Mouse (Mus musculus) heart, embryonic 15.5 days (tissue): Measurements from ENCODE around the gene Elk3. TPM values are rescaled to one million over a fixed set of nuclear protein-coding genes. Genes with fewer than 3 reads are reported as not detected.

Experiments used
- ATAC-seq: fragments of 200-750 bp; cut with Nextera tagmentation; replicated peaks from 2 replicates; pipeline ENCODE4 v1.8.0; 2017; ENCODE audit warnings: low read depth, moderate TSS enrichment; ENCODE audit not compliant: insufficient number of reproducible peaks, insufficient read depth, low FRiP score
- H3K27ac ChIP-seq: fragments of 300-500 bp; sonication (generic); 2 replicates; pipeline ENCODE4 v1.5.1; 2015; ENCODE audit warnings: mild to moderate bottlenecking, inconsistent platforms
- H3K27me3 ChIP-seq: fragments of 300-500 bp; sonication (generic); 2 replicates; pipeline ENCODE4 v1.6.1; 2015; ENCODE audit warnings: inconsistent platforms
- H3K36me3 ChIP-seq: fragments of 300-500 bp; sonication (generic); 2 replicates; pipeline ENCODE4 v1.6.1; 2015; ENCODE audit warnings: mild to moderate bottlenecking, inconsistent platforms
- H3K4me1 ChIP-seq: fragments of 300-500 bp; sonication (generic); replicated peaks from 2 replicates; pipeline ENCODE4 v1.6.1; 2015; ENCODE audit warnings: inconsistent platforms
- H3K4me2 ChIP-seq: fragments of 300-500 bp; sonication (generic); 2 replicates; pipeline ENCODE4 v1.6.1; 2015; ENCODE audit warnings: inconsistent platforms, mild to moderate bottlenecking, moderate library complexity
- H3K4me3 ChIP-seq: fragments of 300-500 bp; sonication (generic); 2 replicates; pipeline ENCODE4 v1.5.1; 2015; ENCODE audit warnings: mild to moderate bottlenecking, inconsistent platforms
- H3K9ac ChIP-seq: fragments of 300-500 bp; sonication (generic); 2 replicates; pipeline ENCODE4 v1.6.1; 2015; ENCODE audit warnings: mild to moderate bottlenecking, inconsistent platforms
- H3K9me3 ChIP-seq: fragments of 300-500 bp; sonication (generic); replicated peaks from 2 replicates; pipeline ENCODE4 v1.6.1; 2016; ENCODE audit warnings: inconsistent platforms
- WGBS: fragments of 180-500 bp; shearing (Covaris S2); methylation state at CpG from one replicate; pipeline ENCODE4 v1.1.7; 2015; ENCODE audit warnings: mixed read lengths; 5-methylcytosine and 5-hydroxymethylcytosine counted together
- polyA plus RNA-seq: library from polyadenylated mRNA; unstranded; fragments of >200 nt; fragmentation: Nextera tagmentation; extraction: Ambion mirVana; gene quantifications from 2 replicates; pipeline ENCODE4 v1.2.1, GENCODE M21; 2015

Elk3 gene
- polyA plus RNA-seq, 1 experiment from 2014 or later: 31.7 TPM

DNA sequence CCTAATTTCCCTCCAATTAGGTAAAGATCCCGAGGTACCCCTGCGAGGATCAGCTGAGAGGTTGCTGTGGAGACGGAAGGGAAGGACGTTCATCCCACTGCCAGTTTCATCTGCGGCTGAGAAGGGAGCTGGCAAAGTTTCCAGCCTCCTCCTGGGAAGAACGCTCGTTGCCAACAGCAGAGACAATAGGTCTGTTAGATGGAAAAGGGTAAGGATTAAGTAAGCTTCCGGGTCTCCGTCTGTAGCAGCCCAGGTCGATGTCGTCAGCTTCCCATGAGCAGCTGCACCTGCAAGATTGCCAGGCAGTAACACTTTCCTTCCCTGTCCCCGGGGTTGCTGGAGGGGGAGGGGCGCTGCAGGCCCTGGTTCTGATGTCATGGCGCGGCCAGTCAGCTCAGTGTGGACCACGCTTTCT is 34.6 kb downstream of the Elk3 start:
- Histone ChIP-seq H3K27ac (peak overlapping the region; percentile 73), H3K27me3 (no peaks in the 10 kb centered on the region), H3K4me3 (peak overlapping the region; percentile 43), H3K4me1 (peaks cover 75% of the 10 kb centered on the region), H3K9ac (peak overlapping the region; percentile 38; the same call in 1 of the 2 replicates), H3K36me3 (no peaks in the 10 kb centered on the region), H3K9me3 (no peaks in the 10 kb centered on the region), H3K4me2 (peak overlapping the region; percentile 66)
- WGBS: 8% methylated on average over 16 of the region's 16 CpGs
- peak; percentile 51 for ATAC-seq

- H3K36me3 ChIP-seq: no peaks in the 10 kb centered on the region
- peak overlapping the region; percentile 73 for H3K27ac ChIP-seq
- peak overlapping the region; percentile 38; the same call in 1 of the 2 replicates for H3K9ac ChIP-seq
- peak overlapping the region; percentile 66 for H3K4me2 ChIP-seq
- WGBS: 43% methylated on average over 25 of the region's 25 CpGs
- peak overlapping the region; percentile 43 for H3K4me3 ChIP-seq
- peak; percentile 45 for ATAC-seq
- no peaks in the 10 kb centered on the region for H3K9me3 ChIP-seq
- H3K4me1 ChIP-seq: peaks cover 67% of the 10 kb centered on the region
- no peaks in the 10 kb centered on the region for H3K27me3 ChIP-seq
Observed at GRCm38 (mm10) chr10:93275212-93276136, 35.5 kb downstream of the Elk3 start.

- no peaks in the 10 kb centered on the region for H3K9me3 ChIP-seq
- no peak overlapping the region for H3K4me3 ChIP-seq
- no peaks in the 10 kb centered on the region for H3K27me3 ChIP-seq
- peak overlapping the region; percentile 73 for H3K27ac ChIP-seq
- peaks cover 61% of the 10 kb centered on the region for H3K4me1 ChIP-seq
- ATAC-seq: no peak
- H3K36me3 ChIP-seq: no peaks in the 10 kb centered on the region
- no peak overlapping the region for H3K9ac ChIP-seq
- no peak overlapping the region for H3K4me2 ChIP-seq
- 47% methylated on average over 2 of the region's 2 CpGs for WGBS
Observed at GRCm38 (mm10) chr10:93274277-93274696, 36.6 kb downstream of the Elk3 start.

DNA sequence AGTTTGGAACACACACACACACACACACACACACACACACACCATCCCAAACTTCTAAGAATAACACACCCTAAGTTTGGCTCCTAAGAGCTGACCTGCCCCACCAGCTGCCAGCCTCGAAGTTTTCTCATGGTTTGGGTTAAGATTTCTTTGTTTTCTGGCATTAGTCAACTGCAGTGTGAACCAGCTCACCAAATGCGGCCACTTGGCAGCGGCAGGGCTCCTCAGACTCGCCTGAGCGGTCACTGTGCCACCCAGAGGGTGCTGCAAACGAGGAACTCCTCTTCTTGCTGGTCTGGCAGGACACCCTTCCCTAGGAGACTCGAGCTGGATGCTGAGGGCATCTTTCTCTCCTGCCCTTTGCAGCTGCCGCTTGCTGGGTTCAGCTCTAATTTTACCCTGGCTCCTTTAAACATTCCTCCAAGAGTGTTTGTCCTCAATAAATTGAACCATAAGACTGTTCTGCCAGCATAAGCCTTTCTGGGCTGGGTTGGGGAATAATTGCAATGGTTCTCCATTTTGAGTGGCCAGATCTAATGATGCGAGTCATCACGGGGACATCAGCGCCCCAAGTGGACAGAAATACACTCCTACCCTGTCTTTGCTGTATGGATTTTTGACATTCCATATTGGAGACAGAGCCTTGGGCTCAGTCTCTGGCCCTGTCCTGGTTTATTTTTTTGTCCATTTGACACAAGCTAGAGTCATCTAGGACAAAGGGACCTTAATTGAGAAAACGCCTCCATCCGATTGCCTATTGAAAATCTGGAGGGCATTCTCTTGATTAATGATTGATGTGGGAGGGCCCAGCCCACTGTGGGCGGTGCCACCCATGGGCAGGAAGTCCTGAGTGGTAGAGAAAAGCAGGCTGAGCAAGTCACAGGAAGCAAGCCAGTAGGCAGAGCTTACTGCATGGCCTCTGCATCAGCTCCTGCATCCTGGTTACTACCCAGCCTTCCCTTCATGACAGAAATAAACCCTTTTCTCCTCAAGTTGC is 37.7 kb downstream of the Elk3 start:
- no peak for ATAC-seq
- no peak overlapping the region for H3K4me3 ChIP-seq
- no peaks in the 10 kb centered on the region for H3K27me3 ChIP-seq
- H3K9ac ChIP-seq: no peak overlapping the region
- H3K4me1 ChIP-seq: peaks cover 64% of the 10 kb centered on the region
- H3K36me3 ChIP-seq: no peaks in the 10 kb centered on the region
- 0 out of 2 replicates have a peak overlapping the region, but pooled peaks have one; percentile 21 for H3K27ac ChIP-seq
- 80% methylated on average over 14 of the region's 14 CpGs for WGBS
- H3K4me2 ChIP-seq: no peak overlapping the region
- H3K9me3 ChIP-seq: no peaks in the 10 kb centered on the region

DNA sequence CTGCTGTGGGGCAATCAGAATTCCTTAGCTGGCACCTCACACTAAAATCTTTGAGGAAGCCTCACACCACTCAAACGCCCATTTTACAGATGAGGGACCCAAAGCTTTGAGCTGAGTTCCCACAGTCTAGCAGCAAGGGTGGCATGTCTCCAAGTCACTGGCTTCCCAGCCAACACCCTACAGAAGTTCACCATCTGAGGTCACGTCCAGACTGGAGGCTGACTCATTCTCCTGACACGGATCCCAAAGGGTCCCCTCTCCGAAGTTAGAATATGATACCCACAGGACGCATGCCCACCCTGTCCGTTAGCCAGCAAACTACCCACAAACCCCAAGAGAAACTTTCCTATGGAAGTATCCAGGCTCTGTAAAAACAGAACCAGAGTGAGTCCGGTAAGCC is 39.1 kb downstream of the Elk3 start:
- no peaks in the 10 kb centered on the region for H3K36me3 ChIP-seq

DNA sequence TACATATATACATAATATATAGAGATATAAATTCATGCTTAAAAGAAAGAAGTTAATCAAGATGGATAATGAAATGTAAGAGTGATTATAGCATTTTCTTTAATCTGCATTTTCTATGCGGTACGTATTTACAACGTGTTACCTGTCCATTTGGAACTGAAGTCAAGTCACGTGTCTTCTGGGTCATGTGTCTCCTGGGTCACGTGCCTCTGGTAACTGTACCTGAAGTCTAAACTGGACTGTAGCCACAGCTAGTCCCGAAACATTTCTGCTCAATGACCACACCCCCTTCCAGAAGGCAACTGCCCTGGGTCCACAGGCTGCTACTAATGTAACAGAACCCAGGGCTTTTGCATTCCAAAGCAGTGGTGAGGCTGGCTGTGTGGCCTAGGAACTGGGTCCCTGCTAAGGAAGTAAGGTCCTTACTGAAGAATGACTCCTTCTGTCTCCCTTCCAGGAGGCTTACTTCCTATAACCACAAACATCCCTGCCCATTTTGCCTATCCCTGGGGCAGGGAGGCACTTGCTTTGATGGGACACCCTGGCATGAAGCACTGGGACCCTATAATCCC is 40.0 kb downstream of the Elk3 start:
- WGBS: 86% methylated on average over 6 of the region's 6 CpGs
- Histone ChIP-seq H3K27ac (no peak overlapping the region), H3K9ac (no peak overlapping the region), H3K4me2 (no peak overlapping the region), H3K27me3 (no peaks in the 10 kb centered on the region), H3K9me3 (no peaks in the 10 kb centered on the region), H3K4me1 (peaks cover 43% of the 10 kb centered on the region), H3K36me3 (0 out of 2 replicates have a peak, but pooled peaks cover 2% of the 10 kb centered on the region), H3K4me3 (no peak overlapping the region)
- ATAC-seq: no peak

More for the DNA sequence above, 39.1 kb downstream of the Elk3 start:
- H3K9me3 ChIP-seq: no peaks in the 10 kb centered on the region
- H3K4me2 ChIP-seq: no peak overlapping the region
- no peak overlapping the region for H3K9ac ChIP-seq
- WGBS: 66% methylated on average over 7 of the region's 7 CpGs
- H3K4me3 ChIP-seq: no peak overlapping the region
- ATAC-seq: no peak
- no peak overlapping the region for H3K27ac ChIP-seq
- H3K27me3 ChIP-seq: no peaks in the 10 kb centered on the region
- H3K4me1 ChIP-seq: peaks cover 52% of the 10 kb centered on the region

DNA sequence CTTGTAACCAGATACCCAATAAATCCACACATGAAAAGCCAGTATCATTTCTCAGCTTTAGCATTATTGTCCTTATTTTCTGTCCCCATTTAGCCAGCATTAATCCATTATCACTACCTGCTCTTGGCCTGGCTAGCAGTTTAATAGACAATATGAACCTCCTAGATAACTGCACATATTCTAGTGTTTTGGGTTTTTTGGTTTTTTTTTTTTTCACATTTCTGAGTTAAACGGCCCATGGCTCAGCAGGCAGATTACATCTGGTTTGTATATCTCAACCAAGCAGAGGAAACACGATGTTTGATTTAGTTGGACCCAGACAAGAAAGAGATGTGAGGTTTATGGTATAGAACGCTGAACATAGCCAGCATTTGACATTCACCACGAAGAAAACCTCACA is 41.2 kb downstream of the Elk3 start:
- H3K27me3 ChIP-seq: no peaks in the 10 kb centered on the region
- ATAC-seq: no peak
- peaks cover 15% of the 10 kb centered on the region; the same call in 1 of the 2 replicates for H3K36me3 ChIP-seq
- H3K4me3 ChIP-seq: no peak overlapping the region
- WGBS: 68% methylated on average over 4 of the region's 4 CpGs
- H3K4me1 ChIP-seq: peaks cover 35% of the 10 kb centered on the region
- H3K9me3 ChIP-seq: no peaks in the 10 kb centered on the region
- no peak overlapping the region for H3K27ac ChIP-seq
- H3K9ac ChIP-seq: no peak overlapping the region
- H3K4me2 ChIP-seq: no peak overlapping the region

DNA sequence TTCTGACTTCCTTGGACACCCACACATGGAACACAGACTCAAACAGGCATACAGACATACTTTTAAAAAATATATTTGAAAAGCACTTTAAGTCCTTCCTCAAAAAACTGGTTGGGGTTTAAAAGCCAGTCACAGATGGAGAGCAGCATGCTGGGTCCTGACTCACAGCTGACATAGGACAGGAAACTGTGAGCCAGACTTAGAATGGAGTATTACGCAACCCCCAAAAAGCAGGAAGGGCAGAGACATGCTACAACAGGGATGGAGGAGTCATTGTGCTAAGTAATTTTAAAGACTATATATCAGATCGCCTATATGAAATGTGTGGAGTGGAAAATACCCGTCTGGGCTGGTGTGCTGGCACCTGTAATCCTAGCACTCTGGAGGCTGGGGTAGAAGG is 42.6 kb downstream of the Elk3 start:
- H3K27ac ChIP-seq: no peak overlapping the region
- ATAC-seq: no peak
- no peaks in the 10 kb centered on the region for H3K27me3 ChIP-seq
- no peak overlapping the region for H3K4me3 ChIP-seq
- WGBS: 89% methylated on average over 3 of the region's 3 CpGs
- peaks cover 24% of the 10 kb centered on the region; the same call in 1 of the 2 replicates for H3K36me3 ChIP-seq
- H3K9ac ChIP-seq: no peak overlapping the region
- H3K4me1 ChIP-seq: peaks cover 36% of the 10 kb centered on the region
- H3K4me2 ChIP-seq: no peak overlapping the region
- no peaks in the 10 kb centered on the region for H3K9me3 ChIP-seq

DNA sequence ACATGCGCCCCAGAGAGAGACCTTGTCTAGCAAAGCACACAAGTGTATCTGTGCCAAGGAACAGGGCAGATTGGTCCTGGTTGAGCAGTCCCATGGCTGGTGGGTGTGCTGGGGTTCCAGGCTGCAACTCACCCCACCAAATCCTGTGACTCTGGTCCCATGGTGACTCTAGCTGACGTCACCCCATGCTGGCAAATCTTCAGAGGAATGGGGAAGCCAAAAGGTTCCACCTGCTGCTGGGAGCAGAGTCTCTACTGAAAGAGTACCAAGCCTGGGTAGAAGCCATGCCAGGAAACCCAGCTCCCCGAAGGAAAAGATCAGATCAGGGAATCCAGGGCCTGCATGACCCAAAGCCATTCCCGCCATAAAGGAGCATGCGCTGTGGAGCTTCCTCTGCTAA is 43.4 kb downstream of the Elk3 start:
- H3K4me3 ChIP-seq: no peak overlapping the region
- no peak overlapping the region for H3K9ac ChIP-seq
- H3K9me3 ChIP-seq: no peaks in the 10 kb centered on the region
- no peak overlapping the region for H3K4me2 ChIP-seq
- no peak for ATAC-seq
- H3K36me3 ChIP-seq: peaks cover 24% of the 10 kb centered on the region; the same call in 1 of the 2 replicates
- no peak overlapping the region for H3K27ac ChIP-seq
- peaks cover 36% of the 10 kb centered on the region for H3K4me1 ChIP-seq
- 84% methylated on average over 5 of the region's 5 CpGs for whole genome bisulfite sequencing
- H3K27me3 ChIP-seq: no peaks in the 10 kb centered on the region

DNA sequence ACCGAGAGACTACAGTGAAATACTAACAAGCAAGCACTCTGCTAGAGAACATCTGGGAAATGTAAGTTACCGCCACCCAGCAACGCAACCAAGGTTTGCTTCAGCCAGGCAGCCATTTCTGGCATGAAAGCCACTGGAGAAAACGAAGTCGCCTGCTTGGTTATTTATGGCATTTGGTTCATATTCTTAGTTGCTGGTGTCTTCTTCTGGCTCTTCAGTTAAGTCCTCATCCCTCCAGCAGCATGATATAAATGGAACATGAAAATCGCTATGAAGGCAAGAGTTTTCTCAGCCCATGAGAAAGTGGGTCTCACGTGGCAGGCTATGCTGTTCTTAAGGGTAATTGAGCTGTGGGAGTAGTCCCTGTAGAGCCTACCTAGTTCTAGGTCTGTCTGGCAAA is 44.4 kb downstream of the Elk3 start:
- Histone ChIP-seq H3K27ac (no peak overlapping the region), H3K36me3 (peaks cover 24% of the 10 kb centered on the region; the same call in 1 of the 2 replicates), H3K4me2 (no peak overlapping the region), H3K27me3 (no peaks in the 10 kb centered on the region), H3K9me3 (no peaks in the 10 kb centered on the region), H3K4me1 (peaks cover 41% of the 10 kb centered on the region), H3K4me3 (no peak overlapping the region), H3K9ac (no peak overlapping the region)
- no peak for ATAC-seq
- WGBS: 82% methylated on average over 7 of the region's 7 CpGs

GRCm38 (mm10) chr10:93265833-93266232 is 45.1 kb downstream of the Elk3 start:
- no peak for ATAC-seq
- H3K27me3 ChIP-seq: no peaks in the 10 kb centered on the region
- 85% methylated on average over 9 of the region's 9 CpGs for WGBS
- no peak overlapping the region for H3K4me2 ChIP-seq
- H3K9me3 ChIP-seq: no peaks in the 10 kb centered on the region
- peaks cover 24% of the 10 kb centered on the region; the same call in 1 of the 2 replicates for H3K36me3 ChIP-seq
- peaks cover 47% of the 10 kb centered on the region for H3K4me1 ChIP-seq
- no peak overlapping the region for H3K4me3 ChIP-seq
- H3K27ac ChIP-seq: no peak overlapping the region
- H3K9ac ChIP-seq: no peak overlapping the region
